9 mouse cellular contexts compared by ENCODE assay signal in the genomic region with DNA sequence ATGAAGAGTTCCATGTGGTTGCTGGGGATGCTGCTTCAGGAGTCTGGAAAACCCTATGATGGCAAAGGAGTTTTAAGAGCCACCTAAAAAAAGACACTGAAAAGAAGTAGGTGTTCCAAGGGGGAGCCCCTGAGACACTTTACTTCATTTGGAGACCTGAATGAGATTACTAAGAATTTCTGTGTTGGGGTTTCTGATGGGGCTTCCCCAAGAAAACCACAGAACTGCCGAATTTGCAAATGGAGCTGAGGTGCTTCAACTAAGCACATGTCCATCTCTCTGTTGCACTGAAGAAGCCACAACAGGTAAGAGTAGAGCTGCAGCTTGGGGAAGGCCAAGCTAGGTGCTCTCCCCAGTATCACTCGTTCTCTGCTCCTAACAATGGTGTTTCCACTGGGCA. TPM values are rescaled to one million over a fixed set of nuclear protein-coding genes. Genes with fewer than 3 reads are reported as not detected.
A peak's percentile ranks its signal among the peaks of the same experiment; 100 is the strongest.
DNase-seq lines count a peak whose midpoint lies in the region; ATAC-seq lines count a peak whose summit lies in the region.
"Had no signal": no experiment of that assay in that cellular context is flagged by ENCODE, and none has a peak within 500 bp of the region (broad histone marks: within the 10 kb centered on the region; RNA-seq: fewer than 3 reads in every experiment).

No protein-coding gene starts in this region.

- no peak for ATAC-seq in midbrain, embryonic 13.5 days
- ATAC-seq in midbrain, embryonic 16.5 days: no peak
- ATAC-seq in heart, embryonic 16.5 days (replicated peaks; ENCODE audit: extremely low read depth, insufficient read depth, low FRiP score): no peak

- DNase-seq in heart, embryonic 10.5 days (ENCODE audit: low spot score): no peak
- DNase-seq in heart, adult 8-10 months (ENCODE audit: low spot score): no peak
- DNase-seq in naive thymus-derived CD4-positive, alpha-beta T cell, adult 2 months (ENCODE audit: low read depth): peak; percentile 75
- no peak for DNase-seq in ovary, postnatal 14 days (ENCODE audit: low spot score)
- DNase-seq in retina, postnatal 1 day: no peak
- DNase-seq: layer of hippocampus, adult 9-11 months had no signal

- peak overlapping the region; percentile 91 for H3K4me2 ChIP-seq in midbrain, embryonic 13.5 days (replicated peaks)
- no peak overlapping the region for H3K4me2 ChIP-seq in midbrain, embryonic 16.5 days (ENCODE audit: low read length)
- H3K4me2 ChIP-seq in heart, embryonic 16.5 days (ENCODE audit: low read depth, low read length): 0 out of 2 replicates have a peak overlapping the region, but pooled peaks have one; percentile 71

- H3K36me3 ChIP-seq in heart, embryonic 10.5 days: peaks cover 14% of the 10 kb centered on the region; the same call in 1 of the 2 replicates
- H3K36me3 ChIP-seq in midbrain, embryonic 13.5 days: peaks cover 13% of the 10 kb centered on the region
- H3K36me3 ChIP-seq in midbrain, embryonic 16.5 days (ENCODE audit: control insufficient read depth, insufficient read depth, low read length): no peaks in the 10 kb centered on the region
- 0 out of 2 replicates have a peak, but pooled peaks cover 4% of the 10 kb centered on the region for H3K36me3 ChIP-seq in heart, embryonic 16.5 days (ENCODE audit: control insufficient read depth, insufficient read depth)

- H3K9ac ChIP-seq in midbrain, embryonic 13.5 days (replicated peaks): no peak overlapping the region
- H3K9ac ChIP-seq in midbrain, embryonic 16.5 days (ENCODE audit: low read depth, low read length): no peak overlapping the region
- no peak overlapping the region for H3K9ac ChIP-seq in heart, embryonic 16.5 days (ENCODE audit: low read length)

- H3K27me3 ChIP-seq in heart, embryonic 10.5 days (ENCODE audit: insufficient read depth, poor library complexity, severe bottlenecking): no peaks in the 10 kb centered on the region
- no peaks in the 10 kb centered on the region for H3K27me3 ChIP-seq in midbrain, embryonic 13.5 days
- H3K27me3 ChIP-seq in midbrain, embryonic 16.5 days (ENCODE audit: control insufficient read depth, insufficient read depth, low read depth, low read length): no peaks in the 10 kb centered on the region
- no peaks in the 10 kb centered on the region for H3K27me3 ChIP-seq in heart, embryonic 16.5 days (ENCODE audit: control insufficient read depth, insufficient read depth, low read length)

- H3K9me3 ChIP-seq in heart, embryonic 10.5 days: no peaks in the 10 kb centered on the region
- no peaks in the 10 kb centered on the region for H3K9me3 ChIP-seq in midbrain, embryonic 13.5 days
- no peaks in the 10 kb centered on the region for H3K9me3 ChIP-seq in midbrain, embryonic 16.5 days (replicated peaks; ENCODE audit: control insufficient read depth, low read length, poor library complexity, severe bottlenecking)
- H3K9me3 ChIP-seq in heart, embryonic 16.5 days (replicated peaks; ENCODE audit: control insufficient read depth, low read length): no peaks in the 10 kb centered on the region

- H3K27ac ChIP-seq in heart, embryonic 10.5 days: peak overlapping the region; percentile 39; the same call in 1 of the 2 replicates
- H3K27ac ChIP-seq in midbrain, embryonic 13.5 days: no peak overlapping the region
- H3K27ac ChIP-seq in midbrain, embryonic 16.5 days (ENCODE audit: low read length): no peak overlapping the region
- no peak overlapping the region for H3K27ac ChIP-seq in heart, embryonic 16.5 days (ENCODE audit: low read length)

- WGBS in heart, embryonic 10.5 days: 84% methylated on average over 2 of the region's 2 CpGs
- 86% methylated on average over 2 of the region's 2 CpGs for WGBS in midbrain, embryonic 13.5 days
- 93% methylated on average over 2 of the region's 2 CpGs for WGBS in midbrain, embryonic 16.5 days
- WGBS in heart, embryonic 16.5 days: 85% methylated on average over 2 of the region's 2 CpGs

- H3K4me1 ChIP-seq in heart, embryonic 10.5 days: peaks cover 73% of the 10 kb centered on the region
- peaks cover 85% of the 10 kb centered on the region for H3K4me1 ChIP-seq in midbrain, embryonic 13.5 days (replicated peaks)
- H3K4me1 ChIP-seq in midbrain, embryonic 16.5 days (ENCODE audit: control insufficient read depth, insufficient read depth, low read length): peaks cover 72% of the 10 kb centered on the region
- peaks cover 54% of the 10 kb centered on the region for H3K4me1 ChIP-seq in heart, embryonic 16.5 days (ENCODE audit: control insufficient read depth, insufficient read depth, low read length)

- H3K4me3 ChIP-seq in heart, embryonic 10.5 days: no peak overlapping the region
- no peak overlapping the region for H3K4me3 ChIP-seq in midbrain, embryonic 13.5 days (replicated peaks)
- H3K4me3 ChIP-seq in midbrain, embryonic 16.5 days (ENCODE audit: low read depth, low read length): no peak overlapping the region
- H3K4me3 ChIP-seq in heart, embryonic 16.5 days (ENCODE audit: low read length): no peak overlapping the region

RNA-seq across cellular contexts. Expression of gene Bcl2l1, which starts 5.8 kb away (rescaled TPM):
- polyA plus RNA-seq in heart, embryonic 10.5 days (2016; fragmentation: Nextera tagmentation; extraction: Ambion mirVana): 72.8 and 76.2 TPM in 2 replicates
- total RNA-seq in heart, adult 8-10 months (2022): 10 to 100 TPM; 46.9 to 66.6 (median 51.4) TPM
- polyA plus RNA-seq in midbrain, embryonic 13.5 days (2015; fragmentation: Nextera tagmentation; extraction: Ambion mirVana): 190 and 195 TPM in 2 replicates
- polyA plus RNA-seq in midbrain, embryonic 16.5 days (2015; fragmentation: Nextera tagmentation; extraction: Ambion mirVana): 186 and 194 TPM in 2 replicates
- 70.5 and 74.3 TPM in 2 replicates for polyA plus RNA-seq in heart, embryonic 16.5 days (2015; fragmentation: Nextera tagmentation; extraction: Ambion mirVana)

RNA-seq across cellular contexts. Expression of gene Tpx2, which starts 22.1 kb away (rescaled TPM):
- 74.7 and 97.0 TPM in 2 replicates for polyA plus RNA-seq in heart, embryonic 10.5 days (2016; fragmentation: Nextera tagmentation; extraction: Ambion mirVana)
- 1 to 10 TPM in 2 of 4 experiments, under 1 TPM in 2; 0.65 to 1.4 (median 0.91) TPM for total RNA-seq in heart, adult 8-10 months (2022)
- 38.7 and 46.4 TPM in 2 replicates for polyA plus RNA-seq in midbrain, embryonic 13.5 days (2015; fragmentation: Nextera tagmentation; extraction: Ambion mirVana)
- 10.5 and 11.1 TPM in 2 replicates for polyA plus RNA-seq in midbrain, embryonic 16.5 days (2015; fragmentation: Nextera tagmentation; extraction: Ambion mirVana)
- polyA plus RNA-seq in heart, embryonic 16.5 days (2015; fragmentation: Nextera tagmentation; extraction: Ambion mirVana): 45.4 and 55.1 TPM in 2 replicates
